Mouse (Mus musculus) stomach, embryonic 15.5 days (tissue): ENCODE results near the gene Hpdl. TPM values are rescaled to one million over a fixed set of nuclear protein-coding genes. Genes with fewer than 3 reads are reported as not detected.
"Not testable (repeated sequence)": the region's sequence is repeated elsewhere in the genome, so short reads cannot be mapped to it uniquely, and the experiment has no call there.

Experiments
- ATAC-seq: fragments of 200-750 bp; cut with Nextera tagmentation; 2 replicates; pipeline ENCODE4 v1.8.0; 2017; ENCODE audit warnings: low read depth, moderate number of reproducible peaks, moderate TSS enrichment; ENCODE audit not compliant: insufficient read depth, low FRiP score
- H3K27ac ChIP-seq: fragments of 300-500 bp; sonication (generic); 2 replicates; pipeline ENCODE4 v1.5.1; 2015; ENCODE audit warnings: mild to moderate bottlenecking, inconsistent platforms
- H3K27me3 ChIP-seq: fragments of 300-500 bp; sonication (generic); replicated peaks from 2 replicates; pipeline ENCODE4 v1.6.1; 2015; ENCODE audit warnings: inconsistent platforms
- H3K36me3 ChIP-seq: fragments of 300-500 bp; sonication (generic); 2 replicates; pipeline ENCODE4 v1.6.1; 2015; ENCODE audit warnings: inconsistent platforms
- H3K4me1 ChIP-seq: fragments of 300-500 bp; sonication (generic); 2 replicates; pipeline ENCODE4 v1.6.1; 2015; ENCODE audit warnings: inconsistent platforms
- H3K4me2 ChIP-seq: fragments of 300-500 bp; sonication (generic); 2 replicates; pipeline ENCODE4 v1.6.1; 2015; ENCODE audit warnings: mild to moderate bottlenecking, inconsistent platforms
- H3K4me3 ChIP-seq: fragments of 300-500 bp; sonication (generic); replicated peaks from 2 replicates; pipeline ENCODE4 v1.5.1; 2015; ENCODE audit warnings: inconsistent platforms
- H3K9ac ChIP-seq: fragments of 300-500 bp; sonication (generic); 2 replicates; pipeline ENCODE4 v1.6.1; 2015; ENCODE audit warnings: inconsistent platforms
- H3K9me3 ChIP-seq: fragments of 300-500 bp; sonication (generic); 2 replicates; pipeline ENCODE4 v1.6.1; 2016; ENCODE audit warnings: inconsistent platforms
- WGBS: fragments of 180-500 bp; shearing (Covaris S2); methylation state at CpG from one replicate; pipeline ENCODE4 v1.1.7; 2015; 5-methylcytosine and 5-hydroxymethylcytosine counted together
- polyA plus RNA-seq: library from polyadenylated mRNA; unstranded; fragments of >200 nt; fragmentation: Nextera tagmentation; extraction: Ambion mirVana; gene quantifications from 2 replicates; pipeline ENCODE4 v1.2.1, GENCODE M21; 2015

Gene Hpdl
- polyA plus RNA-seq: 1.2 and 1.7 TPM in 2 replicates

DNA sequence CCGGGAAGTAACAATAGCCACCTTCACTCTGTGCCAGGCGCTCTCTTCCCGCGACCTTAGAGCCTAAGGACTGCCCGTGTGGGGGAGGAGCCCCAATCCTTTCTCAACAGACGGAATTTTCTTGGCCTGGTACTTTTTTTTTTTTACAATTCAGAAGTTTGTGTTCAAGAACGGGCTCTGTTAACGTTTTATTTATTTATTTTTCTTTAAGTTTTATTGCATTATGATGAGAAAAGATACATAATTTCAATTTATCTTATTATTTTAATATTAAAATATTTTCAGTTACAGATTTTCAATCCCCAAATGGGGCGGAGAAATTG lies at the start of gene Hpdl:
Gene Hpdl, minus strand, starts transcription at position 14 of the 323 bp plus-strand sequence.
- Histone ChIP-seq H3K27me3 (peaks cover 14% of the 10 kb centered on the region), H3K27ac (no peak within 1 kb of the TSS), H3K4me1 (peaks cover 9% of the 10 kb centered on the region; the same call in 1 of the 2 replicates), H3K4me3 (peak within 1 kb of the TSS; percentile 53), H3K9me3 (no peaks in the 10 kb centered on the region), H3K9ac (peak within 1 kb of the TSS; percentile 17; the same call in 1 of the 2 replicates), H3K4me2 (peak within 1 kb of the TSS; percentile 97), H3K36me3 (no peaks in the 10 kb centered on the region)
- 12% methylated on average over 9 of the region's 9 CpGs for WGBS
- no peak for ATAC-seq

DNA sequence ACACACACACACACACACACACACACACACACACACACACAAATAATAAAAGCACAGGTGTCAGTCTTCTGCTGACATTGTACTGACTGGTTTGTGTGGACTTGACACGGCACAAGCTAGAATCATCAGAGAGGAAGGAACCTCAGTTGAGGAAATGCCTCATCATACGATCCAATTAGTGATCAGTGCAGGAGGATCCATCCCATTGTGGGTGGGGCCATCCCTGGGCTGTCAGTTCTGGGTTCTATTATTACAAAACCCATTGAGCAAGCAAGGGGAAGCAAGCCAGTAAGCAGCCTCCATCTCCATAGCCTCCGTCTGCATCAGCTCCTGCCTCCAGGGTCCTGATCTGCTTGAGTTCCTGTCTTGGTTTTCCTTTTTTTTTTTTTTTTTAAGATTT lies 48.4 kb upstream of the Hpdl start:
- H3K9ac ChIP-seq: no peak overlapping the region
- no peak overlapping the region for H3K4me3 ChIP-seq
- 78% methylated on average over 3 of the region's 3 CpGs for WGBS
- no peak for ATAC-seq
- H3K27ac ChIP-seq: no peak overlapping the region
- H3K9me3 ChIP-seq: no peaks in the 10 kb centered on the region
- H3K4me2 ChIP-seq: no peak overlapping the region
- H3K4me1 ChIP-seq: no peaks in the 10 kb centered on the region
- H3K36me3 ChIP-seq: no peaks in the 10 kb centered on the region
- H3K27me3 ChIP-seq: peaks cover 4% of the 10 kb centered on the region; the same call in 1 of the 2 replicates

DNA sequence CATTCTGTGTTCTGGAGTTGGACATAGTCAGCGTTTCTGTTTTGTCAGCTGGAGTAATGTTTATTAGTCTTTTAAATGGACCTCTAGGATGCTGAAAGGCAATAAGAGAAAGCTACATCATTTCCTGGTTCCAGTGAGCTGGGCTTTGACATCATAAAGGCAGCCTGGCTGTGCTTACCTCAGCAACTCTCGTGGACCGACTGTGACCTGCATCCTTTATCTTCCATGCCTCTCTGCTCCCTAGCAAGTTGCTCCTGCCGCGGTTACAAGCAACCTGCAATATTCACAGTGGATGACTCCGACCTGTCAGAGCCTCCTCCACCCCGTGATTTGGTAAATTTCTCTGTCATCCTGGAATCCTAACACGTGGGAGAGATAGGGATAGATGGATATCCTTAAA lies 40.5 kb upstream of the Hpdl start:
- no peak overlapping the region for H3K4me2 ChIP-seq
- no peaks in the 10 kb centered on the region for H3K27me3 ChIP-seq
- no peaks in the 10 kb centered on the region for H3K4me1 ChIP-seq
- H3K27ac ChIP-seq: no peak overlapping the region
- no peaks in the 10 kb centered on the region for H3K36me3 ChIP-seq
- H3K9me3 ChIP-seq: no peaks in the 10 kb centered on the region
- ATAC-seq: no peak
- WGBS: 67% methylated on average over 8 of the region's 8 CpGs
- H3K4me3 ChIP-seq: no peak overlapping the region
- no peak overlapping the region for H3K9ac ChIP-seq

DNA sequence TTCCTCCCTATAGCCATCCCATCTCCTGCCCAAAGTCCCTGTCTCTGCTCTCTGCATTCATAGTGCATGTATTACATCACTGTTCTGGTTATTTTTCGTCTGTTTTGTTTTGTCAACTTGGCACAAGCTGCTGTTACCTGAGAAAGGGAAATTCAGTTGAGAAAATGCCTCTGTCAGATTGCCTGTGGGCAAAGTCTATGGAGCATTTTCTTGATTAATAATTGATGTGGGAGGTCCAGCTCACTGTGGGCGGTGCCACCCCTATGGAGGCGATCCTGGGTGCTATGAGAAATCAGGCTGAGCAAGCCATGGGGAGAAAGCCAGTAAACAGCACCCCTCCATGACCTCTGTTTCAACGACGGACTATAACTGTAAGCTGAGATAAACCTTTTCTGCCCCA lies 38.2 kb upstream of the Hpdl start:
- 59% methylated on average over 5 of the region's 5 CpGs for WGBS
- H3K27me3 ChIP-seq: no peaks in the 10 kb centered on the region
- no peaks in the 10 kb centered on the region for H3K36me3 ChIP-seq
- H3K4me3 ChIP-seq: no peak overlapping the region
- H3K9me3 ChIP-seq: no peaks in the 10 kb centered on the region
- no peak overlapping the region for H3K9ac ChIP-seq
- no peak overlapping the region for H3K4me2 ChIP-seq
- H3K4me1 ChIP-seq: no peaks in the 10 kb centered on the region
- H3K27ac ChIP-seq: no peak overlapping the region
- ATAC-seq: no peak

DNA sequence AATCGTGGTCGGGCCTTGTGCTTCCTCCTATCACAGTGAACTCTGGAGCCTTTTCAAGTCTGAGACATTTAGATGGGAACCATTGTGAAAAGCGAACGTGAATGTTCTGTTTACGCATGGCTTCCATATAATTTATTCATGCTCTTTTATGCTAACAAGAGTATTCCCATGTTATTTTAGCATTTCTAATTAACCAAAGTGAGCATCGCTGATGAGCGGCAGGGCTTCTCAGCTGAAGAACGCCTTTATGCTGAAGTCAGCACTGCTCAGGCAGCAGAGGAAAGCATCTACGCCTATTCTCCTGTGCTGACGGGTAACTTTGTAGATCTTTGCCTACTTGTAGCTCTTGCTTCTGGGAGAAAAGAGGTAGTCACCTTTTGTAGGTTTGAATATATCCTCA lies 35.7 kb upstream of the Hpdl start:
- no peaks in the 10 kb centered on the region for H3K27me3 ChIP-seq
- no peak overlapping the region for H3K4me2 ChIP-seq
- no peaks in the 10 kb centered on the region for H3K9me3 ChIP-seq
- WGBS: 89% methylated on average over 10 of the region's 10 CpGs
- H3K36me3 ChIP-seq: no peaks in the 10 kb centered on the region
- H3K4me3 ChIP-seq: no peak overlapping the region
- H3K9ac ChIP-seq: no peak overlapping the region
- no peaks in the 10 kb centered on the region for H3K4me1 ChIP-seq
- H3K27ac ChIP-seq: no peak overlapping the region
- no peak for ATAC-seq

DNA sequence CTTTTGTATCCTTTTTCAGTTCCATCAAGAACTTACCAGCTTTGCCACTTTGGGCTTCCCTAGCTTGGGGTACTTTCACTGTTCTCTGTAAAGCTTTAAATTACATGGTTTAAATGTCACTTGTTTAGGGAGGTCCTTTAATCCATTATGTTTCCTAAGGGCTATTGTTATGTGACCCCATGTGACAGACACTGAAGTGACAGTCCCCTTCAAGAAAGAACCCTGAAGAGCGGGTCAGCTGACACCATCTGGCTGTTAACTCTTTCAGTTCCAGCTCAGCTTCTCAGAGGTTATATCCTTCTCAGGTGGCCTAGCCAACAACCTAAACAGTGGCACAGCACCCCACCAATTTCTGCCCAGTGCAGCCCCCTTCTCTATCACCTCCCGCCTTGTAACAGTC lies 32.8 kb upstream of the Hpdl start:
- Histone ChIP-seq H3K4me3 (no peak overlapping the region), H3K4me2 (no peak overlapping the region), H3K27me3 (no peaks in the 10 kb centered on the region), H3K9ac (no peak overlapping the region), H3K36me3 (no peaks in the 10 kb centered on the region), H3K4me1 (no peaks in the 10 kb centered on the region), H3K9me3 (no peaks in the 10 kb centered on the region), H3K27ac (no peak overlapping the region)
- ATAC-seq: no peak
- 26% methylated on average over 2 of the region's 2 CpGs for WGBS

DNA sequence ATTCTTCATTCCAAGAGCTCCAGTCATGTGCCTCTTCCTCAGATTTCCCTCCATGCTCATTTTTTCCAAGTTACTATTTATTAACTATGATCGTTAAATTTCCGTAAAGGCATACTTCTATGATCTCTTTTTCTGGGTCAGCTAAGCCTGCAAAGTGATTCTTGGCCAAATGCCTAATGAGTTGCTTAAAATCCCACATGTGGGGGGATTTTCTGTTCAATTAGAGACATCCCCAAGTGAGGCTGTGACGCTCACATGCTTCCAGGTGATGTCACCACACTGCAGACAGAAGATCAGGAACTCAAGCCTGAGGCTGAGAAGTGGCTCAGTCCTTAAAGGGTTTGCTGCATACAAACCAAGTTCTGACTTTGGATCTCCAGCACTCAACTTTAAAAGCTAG lies 28.4 kb upstream of the Hpdl start:
- H3K4me3 ChIP-seq: no peak overlapping the region
- no peak overlapping the region for H3K27ac ChIP-seq
- no peak overlapping the region for H3K4me2 ChIP-seq
- WGBS: 87% methylated on average over 3 of the region's 3 CpGs
- no peaks in the 10 kb centered on the region for H3K27me3 ChIP-seq
- H3K9me3 ChIP-seq: no peaks in the 10 kb centered on the region
- H3K9ac ChIP-seq: no peak overlapping the region
- no peaks in the 10 kb centered on the region for H3K36me3 ChIP-seq
- ATAC-seq: no peak
- H3K4me1 ChIP-seq: no peaks in the 10 kb centered on the region

GRCm38 (mm10) chr4:116844324-116844723 lies 22.8 kb upstream of the Hpdl start:
- H3K27ac ChIP-seq: no peak overlapping the region
- no peaks in the 10 kb centered on the region for H3K27me3 ChIP-seq
- H3K4me1 ChIP-seq: no peaks in the 10 kb centered on the region
- no peaks in the 10 kb centered on the region for H3K36me3 ChIP-seq
- ATAC-seq: no peak
- H3K9ac ChIP-seq: no peak overlapping the region
- H3K9me3 ChIP-seq: no peaks in the 10 kb centered on the region
- no peak overlapping the region for H3K4me2 ChIP-seq
- 94% methylated on average over 3 of the region's 3 CpGs for WGBS
- no peak overlapping the region for H3K4me3 ChIP-seq

GRCm38 (mm10) chr4:116840841-116841240 lies 19.3 kb upstream of the Hpdl start:
- Histone ChIP-seq H3K36me3 (no peaks in the 10 kb centered on the region), H3K9ac (no peak overlapping the region), H3K27me3 (no peaks in the 10 kb centered on the region; the same call in 1 of the 2 replicates), H3K27ac (no peak overlapping the region), H3K4me1 (no peaks in the 10 kb centered on the region), H3K4me2 (no peak overlapping the region), H3K4me3 (no peak overlapping the region), H3K9me3 (no peaks in the 10 kb centered on the region)
- ATAC-seq: no peak
- WGBS: 75% methylated on average over 6 of the region's 6 CpGs

GRCm38 (mm10) chr4:116840096-116840495 lies 18.6 kb upstream of the Hpdl start:
- not testable (repeated sequence) for H3K4me3 ChIP-seq, H3K9ac ChIP-seq, ATAC-seq, H3K9me3 ChIP-seq, H3K4me1 ChIP-seq, H3K27ac ChIP-seq, H3K27me3 ChIP-seq, H3K36me3 ChIP-seq
- WGBS: 31% methylated on average over 22 of the region's 29 CpGs
- 0 out of 2 replicates have a peak overlapping the region, but pooled peaks have one; percentile 2 for H3K4me2 ChIP-seq

DNA sequence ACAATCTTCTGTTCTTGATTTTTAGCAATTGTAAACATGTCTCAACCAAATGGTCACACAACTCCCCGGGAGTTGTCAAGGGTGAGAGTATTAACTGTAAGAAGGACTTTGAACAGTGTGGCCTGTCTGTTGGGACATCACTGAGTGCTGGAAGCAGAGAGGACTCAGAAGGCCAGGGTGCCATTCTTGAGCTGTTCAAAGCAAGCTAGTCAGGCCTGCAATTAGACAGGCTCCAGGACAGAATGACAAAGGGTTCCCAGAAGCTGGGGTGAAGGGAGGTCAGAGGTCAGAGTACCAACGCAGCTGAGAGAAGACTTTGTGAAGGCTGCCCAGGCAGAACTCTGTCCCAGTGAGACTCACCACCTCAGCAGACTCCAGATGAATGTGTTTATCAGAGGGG lies 17.5 kb upstream of the Hpdl start:
- 30% methylated on average over 2 of the region's 2 CpGs for WGBS
- no peak overlapping the region for H3K27ac ChIP-seq
- no peaks in the 10 kb centered on the region for H3K4me1 ChIP-seq
- H3K4me3 ChIP-seq: no peak overlapping the region
- H3K4me2 ChIP-seq: no peak overlapping the region
- no peak overlapping the region for H3K9ac ChIP-seq
- no peaks in the 10 kb centered on the region for H3K9me3 ChIP-seq
- no peaks in the 10 kb centered on the region; the same call in 1 of the 2 replicates for H3K27me3 ChIP-seq
- no peak for ATAC-seq
- H3K36me3 ChIP-seq: no peaks in the 10 kb centered on the region

GRCm38 (mm10) chr4:116830070-116830368 lies 8.5 kb upstream of the Hpdl start:
- Histone ChIP-seq H3K4me2 (no peak overlapping the region), H3K4me3 (no peak overlapping the region), H3K27me3 (no peaks in the 10 kb centered on the region), H3K4me1 (no peaks in the 10 kb centered on the region), H3K9me3 (no peaks in the 10 kb centered on the region), H3K9ac (no peak overlapping the region), H3K27ac (no peak overlapping the region), H3K36me3 (no peaks in the 10 kb centered on the region)
- 23% methylated on average over 6 of the region's 6 CpGs for WGBS
- no peak for ATAC-seq

DNA sequence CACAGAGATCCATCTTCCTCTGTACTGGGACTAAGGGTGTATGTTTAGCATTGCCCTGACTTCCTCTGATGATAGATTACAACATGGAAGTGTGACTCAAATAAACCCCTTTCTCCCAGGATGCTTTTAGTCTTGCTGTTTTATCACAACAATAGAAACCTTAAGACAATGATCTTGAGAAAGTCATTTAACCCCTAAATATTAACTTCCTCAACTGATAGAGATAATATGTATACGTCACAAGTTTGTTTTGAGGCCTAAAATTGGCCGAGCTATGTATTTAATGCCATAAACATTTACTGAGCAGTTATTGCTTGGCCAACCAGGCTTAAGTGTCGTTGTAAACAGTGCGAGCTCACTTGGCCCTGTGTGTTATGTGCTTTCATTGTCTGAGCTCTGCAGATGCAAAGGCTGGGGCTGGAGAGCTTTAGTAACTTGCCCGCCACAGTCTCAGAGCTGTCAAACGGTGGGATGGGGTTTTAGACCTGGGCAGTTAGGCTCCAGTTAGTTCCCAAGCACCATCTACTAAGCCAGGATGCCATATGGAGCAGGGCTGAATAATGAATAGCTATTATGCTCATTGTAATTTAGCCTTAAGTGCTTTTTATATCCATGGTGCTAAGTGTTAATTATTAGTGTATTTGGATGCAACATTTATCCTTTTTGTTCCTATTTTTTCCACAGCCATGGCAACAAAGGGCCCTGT lies 8.0 kb upstream of the Hpdl start:
- WGBS: 45% methylated on average over 6 of the region's 6 CpGs
- no peaks in the 10 kb centered on the region for H3K9me3 ChIP-seq
- H3K36me3 ChIP-seq: no peaks in the 10 kb centered on the region
- ATAC-seq: no peak
- H3K27me3 ChIP-seq: no peaks in the 10 kb centered on the region
- H3K4me2 ChIP-seq: no peak overlapping the region
- no peak overlapping the region for H3K27ac ChIP-seq
- no peaks in the 10 kb centered on the region for H3K4me1 ChIP-seq
- H3K9ac ChIP-seq: no peak overlapping the region
- no peak overlapping the region for H3K4me3 ChIP-seq
